Mouse (Mus musculus) limb, embryonic 15.5 days (tissue): Measurements from ENCODE around the gene Acsbg2. TPM values are rescaled to one million over a fixed set of nuclear protein-coding genes. Genes with fewer than 3 reads are reported as not detected.

Source experiments
- ATAC-seq: fragments of 200-750 bp; cut with Nextera tagmentation; 2 replicates; pipeline ENCODE4 v1.8.0; 2017; ENCODE audit warnings: low read depth, moderate TSS enrichment; ENCODE audit not compliant: insufficient number of reproducible peaks, low FRiP score, low TSS enrichment
- H3K27ac ChIP-seq: fragments of 300-500 bp; sonication (generic); 2 replicates; pipeline ENCODE4 v1.5.1; 2015; ENCODE audit warnings: moderate library complexity, mild to moderate bottlenecking, inconsistent platforms
- H3K27me3 ChIP-seq: fragments of 300-500 bp; sonication (generic); 2 replicates; pipeline ENCODE4 v1.6.1; 2015; ENCODE audit warnings: inconsistent platforms
- H3K36me3 ChIP-seq: fragments of 300-500 bp; sonication (generic); 2 replicates; pipeline ENCODE4 v1.6.1; 2015; ENCODE audit warnings: inconsistent platforms
- H3K4me1 ChIP-seq: fragments of 300-500 bp; sonication (generic); 2 replicates; pipeline ENCODE4 v1.6.1; 2015; ENCODE audit warnings: inconsistent platforms
- H3K4me2 ChIP-seq: fragments of 300-500 bp; sonication (generic); 2 replicates; pipeline ENCODE4 v1.6.1; 2015; ENCODE audit warnings: mild to moderate bottlenecking, inconsistent platforms
- H3K4me3 ChIP-seq: fragments of 300-500 bp; sonication (generic); 2 replicates; pipeline ENCODE4 v1.5.1; 2015; ENCODE audit warnings: mild to moderate bottlenecking, inconsistent platforms
- H3K9ac ChIP-seq: fragments of 300-500 bp; sonication (generic); 2 replicates; pipeline ENCODE4 v1.6.1; 2015; ENCODE audit warnings: inconsistent platforms
- H3K9me3 ChIP-seq: fragments of 300-500 bp; sonication (generic); 2 replicates; pipeline ENCODE4 v1.6.1; 2016; ENCODE audit warnings: inconsistent platforms
- WGBS: fragments of 180-500 bp; shearing (Covaris S2); methylation state at CpG from one replicate; pipeline ENCODE4 v1.1.7; 2015; 5-methylcytosine and 5-hydroxymethylcytosine counted together
- polyA plus RNA-seq: library from polyadenylated mRNA; unstranded; fragments of >200 nt; fragmentation: Nextera tagmentation; extraction: Ambion mirVana; gene quantifications from 2 replicates; pipeline ENCODE4 v1.2.1, GENCODE M21; 2015

Acsbg2 gene
- polyA plus RNA-seq, 1 experiment from 2014 or later, result not detected

- Histone ChIP-seq H3K9ac (no peak overlapping the region), H3K4me3 (no peak overlapping the region), H3K36me3 (no peaks in the 10 kb centered on the region), H3K4me1 (no peaks in the 10 kb centered on the region; the same call in 1 of the 2 replicates), H3K4me2 (no peak overlapping the region), H3K27me3 (0 out of 2 replicates have a peak, but pooled peaks cover 11% of the 10 kb centered on the region), H3K9me3 (no peaks in the 10 kb centered on the region), H3K27ac (no peak overlapping the region)
- 87% methylated on average over 8 of the region's 8 CpGs for WGBS
- no peak for ATAC-seq
Measured at GRCm38 (mm10) chr17:56836336-56836735, 37.9 kb downstream of the Acsbg2 start.

GRCm38 (mm10) chr17:56833381-56833780 is 40.9 kb downstream of the Acsbg2 start:
- no peak overlapping the region for H3K4me2 ChIP-seq
- no peak overlapping the region for H3K27ac ChIP-seq
- peaks cover 23% of the 10 kb centered on the region for H3K27me3 ChIP-seq
- H3K36me3 ChIP-seq, result no peaks in the 10 kb centered on the region
- ATAC-seq, result no peak
- no peak overlapping the region for H3K4me3 ChIP-seq
- no peaks in the 10 kb centered on the region for H3K9me3 ChIP-seq
- no peak overlapping the region for H3K9ac ChIP-seq
- peaks cover 14% of the 10 kb centered on the region for H3K4me1 ChIP-seq
- 83% methylated on average over 1 of the region's 1 CpGs for WGBS

- Histone ChIP-seq H3K9me3 (no peaks in the 10 kb centered on the region), H3K36me3 (no peaks in the 10 kb centered on the region), H3K9ac (no peak overlapping the region), H3K4me3 (no peak overlapping the region), H3K27ac (no peak overlapping the region), H3K4me2 (no peak overlapping the region), H3K4me1 (peaks cover 14% of the 10 kb centered on the region), H3K27me3 (peaks cover 21% of the 10 kb centered on the region)
- 84% methylated on average over 1 of the region's 1 CpGs for WGBS
- no peak for ATAC-seq
Measured at GRCm38 (mm10) chr17:56832918-56833317, 41.3 kb downstream of the Acsbg2 start.

- ATAC-seq, result peak; percentile 99
- peaks cover 22% of the 10 kb centered on the region for H3K27me3 ChIP-seq
- WGBS, result 2% methylated on average over 42 of the region's 42 CpGs
- H3K36me3 ChIP-seq, result no peaks in the 10 kb centered on the region
- no peak overlapping the region for H3K27ac ChIP-seq
- no peak overlapping the region; the same call in 1 of the 2 replicates for H3K9ac ChIP-seq
- peak overlapping the region; percentile 88 for H3K4me2 ChIP-seq
- peak overlapping the region; percentile 67 for H3K4me3 ChIP-seq
- no peaks in the 10 kb centered on the region for H3K9me3 ChIP-seq
- peaks cover 14% of the 10 kb centered on the region for H3K4me1 ChIP-seq
Measured at GRCm38 (mm10) chr17:56831111-56831816, 43.0 kb downstream of the Acsbg2 start.

- H3K4me2 ChIP-seq, result peak within 1 kb of the TSS; percentile 88
- peak within 1 kb of the TSS; percentile 67 for H3K4me3 ChIP-seq
- H3K27me3 ChIP-seq, result peaks cover 22% of the 10 kb centered on the region
- peaks cover 14% of the 10 kb centered on the region for H3K4me1 ChIP-seq
- WGBS, result under 1% methylated on average over 45 of the region's 62 CpGs
- no peak; the same call in 1 of the 2 replicates for ATAC-seq
- no peaks in the 10 kb centered on the region for H3K9me3 ChIP-seq
- no peaks in the 10 kb centered on the region for H3K36me3 ChIP-seq
- H3K9ac ChIP-seq, result peak within 1 kb of the TSS; percentile 37
- no peak within 1 kb of the TSS for H3K27ac ChIP-seq
Measured at GRCm38 (mm10) chr17:56830411-56831110, 43.7 kb downstream of the Acsbg2 start, which contains the start of gene Rfx2. Gene Rfx2 (minus strand): TSS chr17:56831013.

GRCm38 (mm10) chr17:56829795-56830194 is 44.5 kb downstream of the Acsbg2 start:
- peaks cover 22% of the 10 kb centered on the region for H3K27me3 ChIP-seq
- peak overlapping the region; percentile 88 for H3K4me2 ChIP-seq
- H3K9ac ChIP-seq, result peak overlapping the region; percentile 37
- under 1% methylated on average over 27 of the region's 27 CpGs for WGBS
- H3K9me3 ChIP-seq, result no peaks in the 10 kb centered on the region
- no peaks in the 10 kb centered on the region for H3K36me3 ChIP-seq
- peaks cover 14% of the 10 kb centered on the region for H3K4me1 ChIP-seq
- H3K4me3 ChIP-seq, result peak overlapping the region; percentile 67
- no peak for ATAC-seq
- no peak overlapping the region for H3K27ac ChIP-seq

- Histone ChIP-seq H3K27me3 (peaks cover 22% of the 10 kb centered on the region), H3K4me3 (peak overlapping the region; percentile 67), H3K9ac (peak overlapping the region; percentile 37; the same call in 1 of the 2 replicates), H3K9me3 (no peaks in the 10 kb centered on the region), H3K36me3 (no peaks in the 10 kb centered on the region), H3K4me1 (peaks cover 14% of the 10 kb centered on the region), H3K27ac (no peak overlapping the region), H3K4me2 (peak overlapping the region; percentile 88)
- ATAC-seq, result no peak
- 34% methylated on average over 11 of the region's 11 CpGs for WGBS
Measured at GRCm38 (mm10) chr17:56829171-56829570, 45.1 kb downstream of the Acsbg2 start.

- Histone ChIP-seq H3K27me3 (peaks cover 18% of the 10 kb centered on the region), H3K4me3 (no peak overlapping the region), H3K4me2 (no peak overlapping the region), H3K36me3 (no peaks in the 10 kb centered on the region), H3K9ac (no peak overlapping the region), H3K27ac (no peak overlapping the region), H3K4me1 (peaks cover 14% of the 10 kb centered on the region), H3K9me3 (no peaks in the 10 kb centered on the region)
- 88% methylated on average over 2 of the region's 2 CpGs for WGBS
- no peak for ATAC-seq
Measured at GRCm38 (mm10) chr17:56826718-56827117, 47.5 kb downstream of the Acsbg2 start.

- no peak overlapping the region for H3K27ac ChIP-seq
- 60% methylated on average over 2 of the region's 2 CpGs for WGBS
- H3K36me3 ChIP-seq, result no peaks in the 10 kb centered on the region
- H3K9ac ChIP-seq, result no peak overlapping the region
- no peak for ATAC-seq
- H3K27me3 ChIP-seq, result 0 out of 2 replicates have a peak, but pooled peaks cover 4% of the 10 kb centered on the region
- H3K4me1 ChIP-seq, result no peaks in the 10 kb centered on the region; the same call in 1 of the 2 replicates
- H3K4me3 ChIP-seq, result no peak overlapping the region
- H3K9me3 ChIP-seq, result no peaks in the 10 kb centered on the region
- no peak overlapping the region for H3K4me2 ChIP-seq
Measured at GRCm38 (mm10) chr17:56823352-56823751, 50.9 kb downstream of the Acsbg2 start.

- Histone ChIP-seq H3K9me3 (no peaks in the 10 kb centered on the region), H3K4me3 (no peak overlapping the region), H3K36me3 (no peaks in the 10 kb centered on the region), H3K4me1 (no peaks in the 10 kb centered on the region; the same call in 1 of the 2 replicates), H3K27ac (no peak overlapping the region), H3K27me3 (no peaks in the 10 kb centered on the region), H3K4me2 (no peak overlapping the region), H3K9ac (no peak overlapping the region)
- WGBS, result 65% methylated on average over 2 of the region's 2 CpGs
- no peak for ATAC-seq
Measured at GRCm38 (mm10) chr17:56822380-56822779, 51.9 kb downstream of the Acsbg2 start.

- peak; percentile 50; the same call in 1 of the 2 replicates for ATAC-seq
Measured at GRCm38 (mm10) chr17:56819694-56820111, 54.5 kb downstream of the Acsbg2 start.

GRCm38 (mm10) chr17:56819032-56819545 is 55.2 kb downstream of the Acsbg2 start:
- Histone ChIP-seq H3K4me2 (no peak overlapping the region), H3K27me3 (no peaks in the 10 kb centered on the region), H3K4me1 (peaks cover 11% of the 10 kb centered on the region), H3K9ac (no peak overlapping the region), H3K27ac (peak overlapping the region; percentile 6; the same call in 1 of the 2 replicates), H3K4me3 (no peak overlapping the region), H3K9me3 (no peaks in the 10 kb centered on the region), H3K36me3 (no peaks in the 10 kb centered on the region)
- no peak for ATAC-seq
- WGBS, result 61% methylated on average over 6 of the region's 6 CpGs

More at GRCm38 (mm10) chr17:56819694-56820111, 54.5 kb downstream of the Acsbg2 start:
- H3K9me3 ChIP-seq, result no peaks in the 10 kb centered on the region
- no peak overlapping the region for H3K4me2 ChIP-seq
- no peaks in the 10 kb centered on the region for H3K36me3 ChIP-seq
- H3K4me1 ChIP-seq, result peaks cover 6% of the 10 kb centered on the region
- peak overlapping the region; percentile 6 for H3K27ac ChIP-seq
- H3K4me3 ChIP-seq, result no peak overlapping the region
- no peaks in the 10 kb centered on the region for H3K27me3 ChIP-seq
- WGBS, result 66% methylated on average over 8 of the region's 8 CpGs
- no peak overlapping the region for H3K9ac ChIP-seq
